Mouse (Mus musculus): ENCODE data around the gene Psma2. TPM values are rescaled to one million over a fixed set of nuclear protein-coding genes. Genes with fewer than 3 reads are reported as not detected.

Gene Psma2
- 195 and 209 TPM in 2 replicates for polyA plus RNA-seq (2015; fragmentation: Nextera tagmentation; extraction: Ambion mirVana)

- no peaks in the 10 kb centered on the region for H3K9me3 ChIP-seq (ENCODE audit: control insufficient read depth, low read length)
- peak within 1 kb of the TSS; percentile 78 for H3K27ac ChIP-seq (ENCODE audit: low read length)
- 0 out of 2 replicates have a peak, but pooled peaks cover 11% of the 10 kb centered on the region for H3K36me3 ChIP-seq (ENCODE audit: control insufficient read depth, insufficient read depth, low read length)
- peak within 1 kb of the TSS; percentile 90 for H3K9ac ChIP-seq (ENCODE audit: low read depth, low read length)
- peak; percentile 98 for ATAC-seq
- peaks cover 5% of the 10 kb centered on the region; the same call in 1 of the 2 replicates for H3K4me1 ChIP-seq (ENCODE audit: control insufficient read depth, insufficient read depth, low read length)
- under 1% methylated on average over 42 of the region's 42 CpGs for WGBS
- H3K4me2 ChIP-seq (ENCODE audit: low read depth, low read length): peak within 1 kb of the TSS; percentile 60
- H3K4me3 ChIP-seq (ENCODE audit: low read length): peak within 1 kb of the TSS; percentile 90
- H3K27me3 ChIP-seq (replicated peaks; ENCODE audit: control insufficient read depth, insufficient read depth, low read length): no peaks in the 10 kb centered on the region
Observed at GRCm38 (mm10) chr13:14612926-14613529, at the start of gene Psma2, which contains the start of gene Mrpl32. TSS of gene Psma2 (plus strand) at chr13:14613240. TSS of gene Mrpl32 (minus strand) at chr13:14613165.

GRCm38 (mm10) chr13:14574128-14574527, 38.9 kb upstream of the Psma2 start:
- ATAC-seq: no peak
- Histone ChIP-seq H3K27me3 (replicated peaks; ENCODE audit: control insufficient read depth, insufficient read depth, low read length) (no peaks in the 10 kb centered on the region), H3K9ac (ENCODE audit: low read depth, low read length) (no peak overlapping the region), H3K36me3 (ENCODE audit: control insufficient read depth, insufficient read depth, low read length) (no peaks in the 10 kb centered on the region), H3K4me2 (ENCODE audit: low read depth, low read length) (no peak overlapping the region), H3K27ac (ENCODE audit: low read length) (no peak overlapping the region), H3K4me3 (ENCODE audit: low read length) (no peak overlapping the region), H3K4me1 (ENCODE audit: control insufficient read depth, insufficient read depth, low read length) (no peaks in the 10 kb centered on the region), H3K9me3 (ENCODE audit: control insufficient read depth, low read length) (no peaks in the 10 kb centered on the region)

- no peak for ATAC-seq
- no peak overlapping the region for H3K4me3 ChIP-seq (ENCODE audit: low read length)
- 70% methylated on average over 3 of the region's 3 CpGs for WGBS
- H3K9me3 ChIP-seq (ENCODE audit: control insufficient read depth, low read length): no peaks in the 10 kb centered on the region
- no peak overlapping the region for H3K9ac ChIP-seq (ENCODE audit: low read depth, low read length)
- no peak overlapping the region for H3K4me2 ChIP-seq (ENCODE audit: low read depth, low read length)
- no peaks in the 10 kb centered on the region for H3K36me3 ChIP-seq (ENCODE audit: control insufficient read depth, insufficient read depth, low read length)
- no peaks in the 10 kb centered on the region for H3K4me1 ChIP-seq (ENCODE audit: control insufficient read depth, insufficient read depth, low read length)
- no peaks in the 10 kb centered on the region for H3K27me3 ChIP-seq (replicated peaks; ENCODE audit: control insufficient read depth, insufficient read depth, low read length)
- H3K27ac ChIP-seq (ENCODE audit: low read length): no peak overlapping the region
Observed at GRCm38 (mm10) chr13:14580392-14580791, 32.6 kb upstream of the Psma2 start.

GRCm38 (mm10) chr13:14602744-14603143, 10.3 kb upstream of the Psma2 start:
- 97% methylated on average over 2 of the region's 2 CpGs for WGBS
- ATAC-seq: no peak
- Histone ChIP-seq H3K9ac (ENCODE audit: low read depth, low read length) (no peak overlapping the region), H3K4me1 (ENCODE audit: control insufficient read depth, insufficient read depth, low read length) (no peaks in the 10 kb centered on the region), H3K4me3 (ENCODE audit: low read length) (no peak overlapping the region), H3K36me3 (ENCODE audit: control insufficient read depth, insufficient read depth, low read length) (no peaks in the 10 kb centered on the region), H3K9me3 (ENCODE audit: control insufficient read depth, low read length) (no peaks in the 10 kb centered on the region), H3K27ac (ENCODE audit: low read length) (no peak overlapping the region), H3K4me2 (ENCODE audit: low read depth, low read length) (no peak overlapping the region), H3K27me3 (replicated peaks; ENCODE audit: control insufficient read depth, insufficient read depth, low read length) (no peaks in the 10 kb centered on the region)

GRCm38 (mm10) chr13:14607616-14608015, 5.4 kb upstream of the Psma2 start:
- Histone ChIP-seq H3K4me3 (ENCODE audit: low read length) (no peak overlapping the region), H3K9ac (ENCODE audit: low read depth, low read length) (no peak overlapping the region), H3K4me2 (ENCODE audit: low read depth, low read length) (no peak overlapping the region), H3K27me3 (replicated peaks; ENCODE audit: control insufficient read depth, insufficient read depth, low read length) (no peaks in the 10 kb centered on the region), H3K36me3 (ENCODE audit: control insufficient read depth, insufficient read depth, low read length) (0 out of 2 replicates have a peak, but pooled peaks cover 7% of the 10 kb centered on the region), H3K4me1 (ENCODE audit: control insufficient read depth, insufficient read depth, low read length) (no peaks in the 10 kb centered on the region), H3K27ac (ENCODE audit: low read length) (no peak overlapping the region), H3K9me3 (ENCODE audit: control insufficient read depth, low read length) (no peaks in the 10 kb centered on the region)
- ATAC-seq: no peak

- no peaks in the 10 kb centered on the region for H3K9me3 ChIP-seq (ENCODE audit: control insufficient read depth, low read length)
- H3K4me1 ChIP-seq (ENCODE audit: control insufficient read depth, insufficient read depth, low read length): peaks cover 5% of the 10 kb centered on the region; the same call in 1 of the 2 replicates
- peak overlapping the region; percentile 78; the same call in 1 of the 2 replicates for H3K27ac ChIP-seq (ENCODE audit: low read length)
- H3K4me3 ChIP-seq (ENCODE audit: low read length): peak overlapping the region; percentile 90
- H3K27me3 ChIP-seq (replicated peaks; ENCODE audit: control insufficient read depth, insufficient read depth, low read length): no peaks in the 10 kb centered on the region
- peak overlapping the region; percentile 90 for H3K9ac ChIP-seq (ENCODE audit: low read depth, low read length)
- H3K4me2 ChIP-seq (ENCODE audit: low read depth, low read length): peak overlapping the region; percentile 54
- WGBS: 5% methylated on average over 10 of the region's 10 CpGs
- H3K36me3 ChIP-seq (ENCODE audit: control insufficient read depth, insufficient read depth, low read length): 0 out of 2 replicates have a peak, but pooled peaks cover 11% of the 10 kb centered on the region
- peak; percentile 52 for ATAC-seq
Observed at GRCm38 (mm10) chr13:14612463-14612862, 577 bp upstream of the Psma2 start.

- Histone ChIP-seq H3K27ac (ENCODE audit: low read length) (peak overlapping the region; percentile 66), H3K4me3 (ENCODE audit: low read length) (peak overlapping the region; percentile 90), H3K4me1 (ENCODE audit: control insufficient read depth, insufficient read depth, low read length) (peaks cover 5% of the 10 kb centered on the region; the same call in 1 of the 2 replicates), H3K9me3 (ENCODE audit: control insufficient read depth, low read length) (no peaks in the 10 kb centered on the region), H3K36me3 (ENCODE audit: control insufficient read depth, insufficient read depth, low read length) (0 out of 2 replicates have a peak, but pooled peaks cover 9% of the 10 kb centered on the region), H3K4me2 (ENCODE audit: low read depth, low read length) (peak overlapping the region; percentile 60), H3K27me3 (replicated peaks; ENCODE audit: control insufficient read depth, insufficient read depth, low read length) (no peaks in the 10 kb centered on the region), H3K9ac (ENCODE audit: low read depth, low read length) (peak overlapping the region; percentile 89)
- 1% methylated on average over 9 of the region's 9 CpGs for WGBS
- no peak for ATAC-seq
Observed at GRCm38 (mm10) chr13:14613553-14613952, 513 bp downstream of the Psma2 start.

GRCm38 (mm10) chr13:14618724-14619123, 5.7 kb downstream of the Psma2 start:
- Histone ChIP-seq H3K27ac (ENCODE audit: low read length) (no peak overlapping the region), H3K27me3 (replicated peaks; ENCODE audit: control insufficient read depth, insufficient read depth, low read length) (no peaks in the 10 kb centered on the region), H3K36me3 (ENCODE audit: control insufficient read depth, insufficient read depth, low read length) (0 out of 2 replicates have a peak, but pooled peaks cover 4% of the 10 kb centered on the region), H3K4me1 (ENCODE audit: control insufficient read depth, insufficient read depth, low read length) (peaks cover 5% of the 10 kb centered on the region; the same call in 1 of the 2 replicates), H3K4me3 (ENCODE audit: low read length) (no peak overlapping the region), H3K9me3 (ENCODE audit: control insufficient read depth, low read length) (no peaks in the 10 kb centered on the region), H3K9ac (ENCODE audit: low read depth, low read length) (no peak overlapping the region), H3K4me2 (ENCODE audit: low read depth, low read length) (no peak overlapping the region)
- peak; percentile 16; the same call in 1 of the 2 replicates for ATAC-seq
- WGBS: 35% methylated on average over 2 of the region's 2 CpGs

GRCm38 (mm10) chr13:14629726-14630641, 16.9 kb downstream of the Psma2 start, which contains the start of gene AW209491:
TSS of gene AW209491 (plus strand) at chr13:14630154.
- H3K9me3 ChIP-seq (ENCODE audit: control insufficient read depth, low read length): no peaks in the 10 kb centered on the region
- peak; percentile 99 for ATAC-seq
- no peaks in the 10 kb centered on the region for H3K27me3 ChIP-seq (replicated peaks; ENCODE audit: control insufficient read depth, insufficient read depth, low read length)
- peak within 1 kb of the TSS; percentile 40; the same call in 1 of the 2 replicates for H3K27ac ChIP-seq (ENCODE audit: low read length)
- peak within 1 kb of the TSS; percentile 68 for H3K4me2 ChIP-seq (ENCODE audit: low read depth, low read length)
- peak within 1 kb of the TSS; percentile 63 for H3K4me3 ChIP-seq (ENCODE audit: low read length)
- H3K9ac ChIP-seq (ENCODE audit: low read depth, low read length): peak within 1 kb of the TSS; percentile 80
- H3K4me1 ChIP-seq (ENCODE audit: control insufficient read depth, insufficient read depth, low read length): no peaks in the 10 kb centered on the region
- peaks cover 7% of the 10 kb centered on the region; the same call in 1 of the 2 replicates for H3K36me3 ChIP-seq (ENCODE audit: control insufficient read depth, insufficient read depth, low read length)
- under 1% methylated on average over 29 of the region's 29 CpGs for WGBS

Measured in intestine, embryonic 16.5 days (tissue).